Mouse (Mus musculus) kidney, adult 2 months (tissue): ENCODE data around the gene B3galnt2.

Experiments used
- CTCF ChIP-seq: fragments of 200-500 bp; conservative IDR thresholded peaks from 2 replicates; pipeline ENCODE4 v1.5.1; 2011; ENCODE audit warnings: low read depth, mild to moderate bottlenecking, control low read depth, low read length, moderate library complexity, mixed read lengths; ENCODE audit not compliant: insufficient read depth, insufficient read length
- POLR2A ChIP-seq: fragments of 200-500 bp; IDR thresholded peaks from one replicate; pipeline ENCODE4 v1.6.1; 2011; ENCODE audit warnings: low read depth, low read length, control low read depth

GRCm38 (mm10) chr13:14044521-14044920 lies 90.3 kb downstream of the B3galnt2 start:
- TF ChIP-seq CTCF (no peak), POLR2A (no peak)
